Mouse (Mus musculus) left cerebral cortex, adult 2 months (tissue): ENCODE data around the gene Rnf207. TPM values are rescaled to one million over a fixed set of nuclear protein-coding genes. Genes with fewer than 3 reads are reported as not detected.

Source experiments
- DNase-seq, 2 experiments: peaks; one replicate each; pipeline ENCODE4 v3.0.0; 2021 to 2022; ENCODE audit warnings: low spot score in 2 of 2, mixed read lengths in 1 of 2; ENCODE audit errors: extremely low spot score in 1 of 2
- H3K27ac ChIP-seq: fragments of 200-600 bp; 2 replicates; pipeline ENCODE4 v1.8.1; 2022
- H3K4me3 ChIP-seq: fragments of 200-600 bp; 2 replicates; pipeline ENCODE4 v1.8.1; 2022
- CTCF ChIP-seq: fragments of 200-600 bp; IDR thresholded peaks from 2 replicates; pipeline ENCODE4 v1.8.1; 2022; ENCODE audit warnings: antibody characterized with exemption, mild to moderate bottlenecking, moderate library complexity
- intact Hi-C: fragments of 180-260 bp; cut with DNase I; formaldehyde crosslinking; loops from one replicate; pipeline ENCODE4 v1.15.1; 2025
- total RNA-seq, 2 experiments: library from RNA; stranded (reverse); gene quantifications; 2 replicates each; pipeline ENCODE4 v1.2.3; 2021

Rnf207 gene
- total RNA-seq, 2 experiments from 2014 or later, result 17.0 to 18.6 TPM

DNA sequence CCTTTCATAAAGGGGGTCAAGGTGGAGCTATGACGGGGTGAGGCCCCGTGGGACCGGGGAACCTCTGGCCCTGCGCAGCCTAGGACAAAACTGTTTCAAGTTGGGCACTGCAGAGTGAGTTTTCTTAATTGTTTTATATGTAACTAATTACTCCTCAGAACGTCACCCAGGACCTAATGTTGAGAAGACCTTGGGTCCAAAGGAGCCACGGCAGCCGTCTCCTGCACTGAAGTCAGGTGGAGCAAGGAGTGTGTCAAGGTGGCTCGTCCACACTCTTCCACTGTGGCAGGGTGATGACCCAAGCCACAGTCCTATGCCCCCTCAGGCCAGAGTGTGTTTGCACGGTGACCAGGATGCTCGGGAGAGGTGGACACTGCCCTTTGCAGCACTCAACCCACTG lies 15.6 kb downstream of the Rnf207 start:
- no peak for TF ChIP-seq CTCF
- Histone ChIP-seq H3K4me3 (no peak overlapping the region), H3K27ac (no peak overlapping the region)
- DNase-seq, result no peak
- intact Hi-C loops, result no loop called here

DNA sequence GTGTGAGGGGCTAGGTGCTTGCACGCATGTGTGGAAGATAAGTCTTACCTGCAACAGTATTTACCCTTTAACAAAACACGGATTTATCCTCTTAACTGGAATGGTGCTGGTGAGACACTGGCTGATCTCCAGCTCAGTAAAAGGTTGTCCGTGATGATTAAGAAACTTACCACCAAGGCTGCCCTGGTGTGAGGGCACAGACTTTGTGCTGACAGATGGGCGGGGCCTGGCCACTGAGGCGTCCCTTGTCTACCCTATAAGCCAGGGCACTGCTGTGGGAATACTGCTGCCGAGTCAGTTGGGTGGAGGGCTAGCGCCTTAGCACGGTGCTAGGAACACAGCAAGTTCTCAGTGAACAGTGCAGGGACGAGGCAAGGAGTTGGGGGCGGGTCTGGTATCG lies 16.8 kb downstream of the Rnf207 start:
- TF ChIP-seq CTCF, result no peak
- H3K27ac ChIP-seq, result no peak overlapping the region
- H3K4me3 ChIP-seq, result no peak overlapping the region
- intact Hi-C loops, result no loop called here
- no peak for DNase-seq

- H3K4me3 ChIP-seq, result no peak overlapping the region
- no peak overlapping the region for H3K27ac ChIP-seq
- TF ChIP-seq CTCF, result no peak
- no peak for DNase-seq
- intact Hi-C loops, result no loop called here
Measured at GRCm38 (mm10) chr4:152300375-152300774, 18.4 kb downstream of the Rnf207 start.

GRCm38 (mm10) chr4:152298836-152299235 lies 20.0 kb downstream of the Rnf207 start:
- Histone ChIP-seq H3K4me3 (no peak overlapping the region), H3K27ac (no peak overlapping the region)
- no peak for DNase-seq
- intact Hi-C loops, result no loop called here
- TF ChIP-seq CTCF, result no peak

DNA sequence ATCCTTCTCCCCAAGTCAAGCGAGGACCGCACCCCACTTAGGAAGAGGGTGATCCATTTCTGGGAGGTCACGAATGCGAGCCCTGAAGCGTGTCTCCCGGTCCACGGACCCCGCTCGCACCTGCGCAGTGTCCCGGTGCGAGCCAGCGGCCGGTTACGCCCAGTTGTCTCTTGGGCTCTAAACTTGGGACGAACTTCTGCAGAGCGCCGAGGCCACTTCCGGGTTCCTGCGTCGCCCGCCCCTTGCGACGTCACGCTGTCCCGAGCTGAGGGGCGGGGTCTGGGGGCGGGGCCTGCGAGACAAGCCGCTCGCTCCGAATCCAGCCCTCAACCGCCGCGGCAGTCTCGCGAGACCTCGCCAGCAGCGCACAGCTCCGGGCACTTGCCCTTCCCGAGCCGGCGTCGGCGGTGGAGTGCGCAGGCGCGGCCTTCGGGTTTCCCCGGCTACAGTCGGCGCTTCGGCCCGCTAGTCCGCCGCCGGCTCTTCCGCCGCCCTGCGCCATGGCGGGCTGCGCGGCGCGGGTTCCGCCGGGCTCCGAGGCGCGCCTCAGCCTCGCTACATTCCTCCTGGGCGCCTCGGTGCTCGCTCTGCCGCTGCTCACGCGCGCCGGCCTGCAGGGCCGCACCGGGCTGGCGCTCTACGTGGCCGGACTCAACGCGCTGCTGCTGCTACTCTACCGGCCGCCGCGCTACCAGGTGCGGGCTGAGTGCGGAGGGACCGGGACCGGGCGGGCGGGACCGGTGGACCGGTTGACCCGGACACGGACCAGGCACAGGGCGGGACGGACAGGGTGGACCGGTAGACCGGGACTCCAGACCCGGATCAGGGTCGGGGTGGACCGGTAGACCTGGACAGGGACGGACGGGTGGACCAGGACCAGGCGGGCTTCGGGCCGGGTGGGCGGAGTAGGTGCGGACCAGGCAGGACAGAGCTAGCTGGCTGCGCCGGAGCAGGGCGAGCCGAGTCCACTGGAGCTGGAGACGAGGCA lies 21.6 kb downstream of the Rnf207 start, which contains the start of gene Icmt:
TSS of gene Icmt (plus strand) at position 354 of the 988 bp plus-strand sequence.
- no peak for TF ChIP-seq CTCF
- H3K4me3 ChIP-seq, result peak within 1 kb of the TSS; percentile 78
- peak within 1 kb of the TSS; percentile 88 for H3K27ac ChIP-seq
- peak; percentile 100 for DNase-seq
- intact Hi-C loops, result no loop called here

GRCm38 (mm10) chr4:152296371-152296770 lies 22.4 kb downstream of the Rnf207 start:
- intact Hi-C loops, result no loop called here
- no peak for DNase-seq
- no peak for TF ChIP-seq CTCF
- Histone ChIP-seq H3K27ac (peak overlapping the region; percentile 54; the same call in 1 of the 2 replicates), H3K4me3 (peak overlapping the region; percentile 78)

GRCm38 (mm10) chr4:152295916-152296315 lies 22.9 kb downstream of the Rnf207 start:
- TF ChIP-seq CTCF, result no peak
- DNase-seq, result no peak
- intact Hi-C loops, result no loop called here
- Histone ChIP-seq H3K4me3 (no peak overlapping the region), H3K27ac (no peak overlapping the region)

GRCm38 (mm10) chr4:152294188-152294929 lies 24.4 kb downstream of the Rnf207 start:
- no peak overlapping the region for H3K4me3 ChIP-seq
- intact Hi-C loops, result no loop called here
- peak; percentile 28 for TF ChIP-seq CTCF

GRCm38 (mm10) chr4:152292102-152292765 lies 26.6 kb downstream of the Rnf207 start:
- Histone ChIP-seq H3K4me3 (no peak overlapping the region), H3K27ac (no peak overlapping the region)
- no peak for TF ChIP-seq CTCF
- DNase-seq, result no peak
- intact Hi-C loops, result no loop called here

More at GRCm38 (mm10) chr4:152294188-152294929, 24.4 kb downstream of the Rnf207 start:
- H3K27ac ChIP-seq, result no peak overlapping the region
- no peak for DNase-seq

- intact Hi-C loops, result no loop called here
- H3K4me3 ChIP-seq, result peak within 1 kb of the TSS; percentile 8; the same call in 1 of the 2 replicates
Measured at GRCm38 (mm10) chr4:152291562-152291961, 27.2 kb downstream of the Rnf207 start, which contains the start of gene Hes3. Gene Hes3, minus strand, starts transcription at chr4:152291662.

DNA sequence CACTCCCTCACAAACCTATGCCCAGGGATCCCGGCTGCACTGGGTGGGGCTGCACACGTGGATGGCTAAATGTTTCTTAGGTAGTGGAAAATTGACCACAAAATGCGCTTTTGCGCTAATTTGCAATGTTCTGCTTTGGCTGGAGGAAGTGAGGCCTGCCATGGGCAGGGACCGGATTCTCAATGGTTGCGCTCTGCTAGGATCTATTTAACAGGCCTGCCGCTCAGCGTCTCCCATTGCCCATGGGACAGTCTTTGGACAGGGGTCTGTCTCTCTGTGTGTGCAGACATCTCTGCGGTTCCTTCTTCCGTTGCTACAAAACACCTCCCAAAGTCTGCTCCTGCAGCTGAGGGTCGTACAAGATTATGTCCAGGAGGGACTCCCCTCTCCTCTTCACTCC lies 27.8 kb downstream of the Rnf207 start:
- intact Hi-C loops, result no loop called here
- no peak for TF ChIP-seq CTCF

More at GRCm38 (mm10) chr4:152291562-152291961, 27.2 kb downstream of the Rnf207 start, which contains the start of gene Hes3:
- TF ChIP-seq CTCF, result no peak
- H3K27ac ChIP-seq, result no peak within 1 kb of the TSS
- DNase-seq, result no peak

GRCm38 (mm10) chr4:152290385-152290784 lies 28.4 kb downstream of the Rnf207 start:
- intact Hi-C loops, result no loop called here
- H3K4me3 ChIP-seq, result peak overlapping the region; percentile 8; the same call in 1 of the 2 replicates

More for the DNA sequence above, 27.8 kb downstream of the Rnf207 start:
- no peak overlapping the region for H3K27ac ChIP-seq
- H3K4me3 ChIP-seq, result no peak overlapping the region
- DNase-seq, result no peak

More at GRCm38 (mm10) chr4:152290385-152290784, 28.4 kb downstream of the Rnf207 start:
- DNase-seq, result no peak
- TF ChIP-seq CTCF, result no peak
- no peak overlapping the region for H3K27ac ChIP-seq
